Mouse (Mus musculus): ENCODE measurements around the gene Mrps34. TPM values are rescaled to one million over a fixed set of nuclear protein-coding genes. Genes with fewer than 3 reads are reported as not detected.

The Mrps34 gene
- polyA plus RNA-seq, 3 experiments from 2014 or later: 68.7 to 85.6 (median 71.2) TPM

GRCm38 (mm10) chr17:24881738-24882440 lies 13.0 kb upstream of the Mrps34 start:
- ATAC-seq: no peak

GRCm38 (mm10) chr17:24884391-24884790 lies 10.5 kb upstream of the Mrps34 start:
- no peak for ATAC-seq

DNA sequence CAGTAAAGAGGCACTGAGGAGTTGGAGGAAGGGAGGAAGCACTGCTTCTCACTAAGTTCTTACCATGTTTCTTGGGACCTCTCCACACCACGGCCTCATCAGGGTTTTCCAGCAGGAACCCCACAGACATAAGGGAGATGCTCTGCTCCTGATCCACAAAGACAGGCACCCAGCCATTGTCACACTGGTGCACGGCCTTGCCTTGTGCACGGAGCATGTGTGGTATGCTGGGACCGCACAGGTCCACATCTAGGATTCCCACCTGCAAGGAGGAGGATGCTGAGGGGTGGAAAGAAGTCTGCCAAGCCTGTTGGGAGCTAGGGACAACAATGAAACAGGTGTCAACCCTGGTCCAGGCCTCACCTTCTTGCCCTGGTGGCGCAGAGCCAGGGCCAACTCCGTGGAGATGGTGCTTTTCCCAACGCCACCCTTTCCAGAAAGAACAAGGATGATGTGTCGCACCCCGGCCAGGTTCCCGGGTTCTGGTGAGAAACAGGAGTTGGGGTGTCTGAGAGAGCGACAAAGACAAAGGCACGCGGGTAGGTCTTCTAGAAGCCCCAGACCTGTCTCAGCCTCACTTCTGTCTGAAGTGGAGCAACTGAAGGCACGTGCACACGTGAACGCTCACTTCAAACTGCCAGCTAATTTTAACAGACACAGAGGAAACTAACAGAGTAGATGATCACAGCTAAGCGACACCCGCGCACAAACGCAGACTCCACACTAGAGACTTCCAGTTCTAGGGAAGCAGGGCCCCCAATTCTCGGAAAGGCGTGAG lies 9.4 kb upstream of the Mrps34 start:
- no peak for ATAC-seq

DNA sequence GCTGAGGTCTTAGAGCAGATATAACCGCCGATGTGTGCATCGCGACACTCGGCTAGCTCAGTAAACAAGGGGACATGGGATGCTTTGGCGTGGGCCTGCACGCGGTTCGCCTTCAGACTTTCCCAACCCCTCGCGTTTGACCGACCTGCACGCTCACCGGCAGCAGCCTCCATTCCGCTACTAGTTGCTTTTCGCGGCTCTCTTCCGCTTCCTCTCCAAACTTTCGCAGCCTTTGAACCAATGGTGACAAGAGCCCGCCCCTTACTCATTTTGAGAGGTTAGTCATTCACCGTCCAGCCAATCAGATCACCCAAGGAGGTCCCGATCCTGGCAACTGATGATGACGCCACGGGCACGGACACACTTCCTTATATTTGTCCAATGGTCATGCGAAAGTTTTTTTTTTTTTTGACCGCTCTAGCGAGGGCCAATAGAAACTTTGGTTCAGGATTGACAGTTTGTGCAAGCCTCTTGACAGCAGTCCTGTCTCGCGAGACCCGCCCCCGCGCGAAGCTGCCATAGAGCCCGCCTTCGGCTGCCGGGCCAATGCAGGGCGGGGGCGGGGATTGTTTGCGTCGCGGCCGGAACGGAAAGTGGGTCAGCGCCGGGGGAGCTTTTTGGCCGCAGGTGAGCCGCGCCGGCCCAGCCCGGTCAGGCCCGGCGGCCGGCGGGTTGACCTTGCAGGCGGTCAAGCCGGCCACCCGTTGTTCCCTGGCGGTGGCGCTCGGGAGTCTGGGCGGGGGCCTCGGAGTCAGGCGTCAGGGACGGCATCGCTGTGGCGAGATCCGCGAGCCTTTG lies 8.6 kb upstream of the Mrps34 start, which contains the start of the genes Nubp2 and Spsb3:
Nubp2 (minus strand) TSS at position 216 of the 798 bp plus-strand sequence.
Spsb3 (plus strand) TSS at position 510 of the 798 bp plus-strand sequence.
- ATAC-seq: peak; percentile 95

DNA sequence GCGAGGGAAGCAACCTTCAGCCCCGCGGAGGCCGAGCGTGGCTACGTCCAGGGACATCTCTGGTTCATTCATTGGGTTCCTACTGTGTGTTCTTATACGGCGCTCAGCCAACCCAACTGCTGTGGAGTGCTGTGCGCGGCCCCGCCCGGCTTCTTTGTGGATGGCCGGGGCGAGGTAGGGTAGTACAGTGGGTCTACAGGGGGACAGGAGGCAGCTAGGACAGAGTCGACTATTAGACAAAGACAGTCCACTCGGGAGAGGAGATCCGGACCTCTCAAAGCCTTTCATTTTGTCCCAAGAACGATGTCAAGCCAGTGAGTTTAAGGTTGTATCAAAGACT lies 8.0 kb upstream of the Mrps34 start:
- peak; percentile 7 for ATAC-seq

DNA sequence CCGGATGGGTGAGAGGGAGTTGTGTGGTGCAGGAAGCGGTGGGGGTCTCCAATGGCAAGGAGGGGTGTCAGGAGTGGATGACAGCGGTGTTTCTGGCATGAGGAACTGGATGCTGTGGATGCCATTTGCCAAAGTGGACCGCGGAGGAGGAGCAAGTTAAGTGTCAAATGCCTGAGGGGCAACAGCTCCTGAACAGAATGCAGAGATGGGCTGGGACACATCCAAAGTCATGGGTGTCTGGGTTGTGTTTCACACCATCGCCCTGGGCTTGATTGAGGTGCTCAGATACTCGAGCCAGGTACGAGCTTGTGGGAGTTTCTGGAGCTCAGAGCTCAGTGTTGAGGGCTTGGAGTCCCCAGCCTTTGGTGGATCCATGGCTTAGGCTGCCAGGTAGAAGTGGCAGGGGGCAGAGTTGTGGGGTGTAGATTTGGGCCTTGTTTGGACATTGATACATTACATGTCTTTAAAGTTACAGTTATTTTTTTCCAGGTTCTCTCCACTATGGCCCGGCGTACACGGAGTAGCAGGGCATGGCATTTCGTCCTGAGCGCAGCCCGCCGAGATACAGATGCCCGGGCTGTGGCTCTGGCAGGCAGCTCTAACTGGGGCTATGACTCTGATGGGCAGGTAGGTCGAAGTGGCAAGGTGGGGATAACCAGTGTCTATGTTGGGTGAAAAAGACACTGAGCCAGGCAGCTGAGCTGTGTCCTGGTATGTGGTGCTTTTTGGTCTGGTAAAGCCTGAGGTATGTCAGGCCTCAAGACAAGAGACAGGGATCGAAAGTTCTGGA lies 7.4 kb upstream of the Mrps34 start:
- ATAC-seq: peak; percentile 25

GRCm38 (mm10) chr17:24888862-24889261 lies 6.1 kb upstream of the Mrps34 start:
- no peak for ATAC-seq

DNA sequence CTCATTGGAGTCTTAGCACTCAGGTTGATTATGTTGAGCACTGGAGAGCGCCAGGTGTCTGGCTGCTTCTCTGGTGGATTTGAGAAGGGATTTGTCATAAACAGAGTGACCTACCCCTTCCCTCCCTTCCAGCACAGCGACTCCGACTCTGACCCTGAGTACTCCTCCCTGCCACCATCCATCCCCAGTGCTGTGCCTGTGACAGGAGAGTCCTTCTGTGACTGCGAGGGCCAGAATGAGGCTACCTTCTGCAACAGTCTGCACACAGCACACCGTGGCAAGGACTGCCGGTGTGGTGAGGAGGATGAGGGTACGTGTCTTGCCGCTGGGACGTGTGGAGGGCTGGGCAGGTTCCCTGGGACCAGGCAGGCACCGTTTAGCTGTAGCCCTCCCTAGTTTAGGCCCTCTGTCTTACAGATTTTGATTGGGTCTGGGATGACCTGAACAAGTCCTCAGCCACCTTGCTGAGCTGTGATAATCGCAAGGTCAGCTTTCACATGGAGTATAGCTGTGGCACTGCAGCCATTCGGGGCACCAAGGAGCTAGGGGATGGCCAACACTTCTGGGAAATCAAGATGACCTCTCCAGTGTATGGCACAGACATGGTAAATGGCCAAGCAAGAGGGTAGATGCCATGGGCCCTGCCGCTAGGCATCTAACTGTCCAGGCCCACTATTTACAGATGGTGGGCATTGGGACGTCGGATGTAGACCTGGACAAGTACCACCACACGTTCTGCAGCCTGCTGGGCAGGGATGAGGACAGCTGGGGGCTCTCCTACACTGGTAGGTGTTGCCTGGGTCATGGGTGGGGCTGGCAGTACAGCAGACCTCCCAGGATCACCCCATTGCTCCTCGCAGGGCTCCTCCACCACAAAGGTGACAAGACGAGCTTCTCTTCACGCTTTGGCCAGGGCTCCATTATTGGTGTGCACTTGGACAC lies 4.5 kb upstream of the Mrps34 start:
- ATAC-seq: no peak

DNA sequence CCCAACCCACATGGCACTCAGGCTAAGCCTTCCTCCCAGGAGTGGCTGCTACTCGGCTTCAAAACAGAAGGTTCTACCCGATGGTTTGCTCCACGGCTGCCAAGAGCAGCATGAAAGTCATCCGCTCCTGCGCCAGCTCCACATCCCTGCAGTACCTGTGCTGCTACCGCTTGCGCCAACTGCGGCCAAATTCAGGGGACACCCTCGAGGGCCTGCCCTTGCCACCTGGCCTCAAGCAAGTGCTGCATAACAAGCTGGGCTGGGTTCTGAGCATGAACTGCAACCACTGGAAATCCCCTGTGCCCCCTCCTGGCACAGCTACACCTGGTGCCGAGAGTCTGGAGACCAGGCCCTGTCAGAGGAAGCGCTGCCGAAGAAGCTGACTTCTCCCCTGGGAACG lies 3.6 kb upstream of the Mrps34 start:
- no peak for ATAC-seq

DNA sequence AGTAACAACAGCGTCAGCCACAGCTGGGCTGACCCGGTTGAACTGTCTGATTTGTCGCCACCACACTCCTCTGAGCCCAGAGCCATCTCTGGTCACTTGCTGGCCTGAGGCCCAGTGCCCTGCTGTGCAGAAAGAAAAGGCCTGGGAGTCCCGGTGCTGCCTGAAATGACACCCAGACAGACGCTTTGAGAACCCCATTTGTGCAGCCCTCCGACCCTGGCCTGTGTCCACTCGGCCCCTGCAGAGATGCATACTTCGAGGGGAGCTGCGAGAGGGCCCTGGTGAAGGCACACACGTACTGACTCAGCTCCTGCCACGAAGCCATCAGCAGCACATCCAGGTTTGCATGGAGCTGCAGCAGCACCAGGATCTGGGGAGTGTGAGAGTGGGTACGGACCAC lies 2.1 kb upstream of the Mrps34 start:
- no peak for ATAC-seq

GRCm38 (mm10) chr17:24893276-24893675 lies 1.6 kb upstream of the Mrps34 start:
- no peak for ATAC-seq

- no peak for ATAC-seq
Measured at GRCm38 (mm10) chr17:24894061-24894994, 588 bp upstream of the Mrps34 start.

DNA sequence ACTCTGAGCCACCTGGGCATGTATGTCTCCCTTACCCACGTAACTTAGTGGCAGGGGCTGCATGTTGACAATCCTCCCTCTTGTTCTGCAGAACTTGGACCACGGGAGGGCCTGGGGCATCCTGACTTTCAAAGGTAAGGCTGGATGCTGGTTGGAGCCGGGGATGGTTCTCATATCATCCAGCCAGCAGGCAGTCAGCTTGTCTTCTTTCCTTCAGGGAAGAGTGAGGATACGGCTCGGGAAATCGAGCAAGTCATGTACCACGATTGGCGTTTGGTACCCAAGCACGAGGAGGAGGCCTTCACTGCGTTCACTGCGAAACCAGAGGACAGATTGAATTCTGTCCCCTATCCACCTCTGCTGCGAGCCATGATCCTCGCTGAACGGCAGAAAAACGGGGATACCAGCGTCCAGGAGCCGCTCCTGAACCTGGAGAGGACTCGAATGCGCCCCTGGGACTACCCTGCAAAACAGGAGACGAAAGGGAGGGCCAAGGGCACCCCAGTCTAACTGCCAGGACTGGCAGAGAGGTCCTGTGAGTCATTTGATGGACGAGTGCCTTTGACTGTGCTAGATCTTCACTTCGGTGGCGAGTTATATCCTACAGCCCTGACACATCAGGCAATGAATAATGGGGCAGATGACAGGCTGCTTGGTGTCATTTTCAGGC lies 790 bp downstream of the Mrps34 start:
- ATAC-seq: no peak

DNA sequence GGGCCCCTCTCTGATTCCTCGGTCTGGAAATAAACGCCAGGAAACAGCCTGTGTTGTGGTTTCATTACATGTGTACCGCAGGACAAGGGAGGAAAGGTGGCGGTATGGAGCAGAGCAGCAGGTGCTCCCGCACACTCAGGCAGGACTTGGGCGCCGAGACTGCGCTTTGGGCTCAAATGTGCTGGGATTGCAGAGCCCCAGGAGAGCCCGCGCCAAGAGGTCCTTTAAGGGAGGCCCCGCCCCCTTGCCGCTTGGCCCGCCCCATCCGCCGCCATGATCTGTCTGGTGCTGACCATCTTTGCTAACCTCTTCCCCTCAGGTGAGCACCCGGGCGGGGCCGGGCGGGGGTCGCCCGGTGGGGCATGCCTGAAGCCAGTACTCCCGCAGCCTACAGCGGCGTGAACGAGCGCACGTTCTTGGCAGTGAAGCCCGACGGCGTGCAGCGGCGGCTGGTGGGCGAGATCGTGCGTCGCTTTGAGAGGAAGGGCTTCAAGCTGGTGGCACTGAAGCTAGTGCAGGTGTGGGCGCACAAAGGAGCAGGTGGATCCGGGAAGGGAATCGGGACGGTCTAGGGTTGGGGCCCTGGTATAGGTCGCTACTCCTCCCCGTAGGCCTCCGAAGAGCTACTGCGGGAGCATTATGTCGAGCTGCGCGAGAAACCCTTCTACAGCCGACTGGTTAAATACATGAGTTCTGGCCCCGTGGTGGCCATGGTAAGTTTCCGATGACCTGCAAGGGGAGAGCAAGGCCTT lies 1.5 kb downstream of the Mrps34 start, which contains the start of gene Nme3:
Nme3 (plus strand) TSS at position 260 of the 752 bp plus-strand sequence.
- peak; percentile 35 for ATAC-seq

DNA sequence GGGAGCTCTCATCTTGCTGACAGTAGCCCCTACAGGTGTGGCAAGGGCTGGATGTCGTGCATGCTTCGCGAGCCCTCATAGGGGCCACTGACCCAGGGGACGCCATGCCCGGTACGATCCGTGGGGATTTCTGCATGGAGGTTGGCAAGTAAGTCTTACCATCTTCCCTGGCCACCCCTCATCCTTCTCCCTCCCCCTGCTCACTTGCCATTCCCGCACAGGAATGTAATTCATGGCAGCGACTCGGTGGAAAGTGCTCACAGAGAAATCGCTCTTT lies 2.0 kb downstream of the Mrps34 start:
- ATAC-seq: no peak

GRCm38 (mm10) chr17:24897600-24897999 lies 2.7 kb downstream of the Mrps34 start:
- ATAC-seq: no peak

DNA sequence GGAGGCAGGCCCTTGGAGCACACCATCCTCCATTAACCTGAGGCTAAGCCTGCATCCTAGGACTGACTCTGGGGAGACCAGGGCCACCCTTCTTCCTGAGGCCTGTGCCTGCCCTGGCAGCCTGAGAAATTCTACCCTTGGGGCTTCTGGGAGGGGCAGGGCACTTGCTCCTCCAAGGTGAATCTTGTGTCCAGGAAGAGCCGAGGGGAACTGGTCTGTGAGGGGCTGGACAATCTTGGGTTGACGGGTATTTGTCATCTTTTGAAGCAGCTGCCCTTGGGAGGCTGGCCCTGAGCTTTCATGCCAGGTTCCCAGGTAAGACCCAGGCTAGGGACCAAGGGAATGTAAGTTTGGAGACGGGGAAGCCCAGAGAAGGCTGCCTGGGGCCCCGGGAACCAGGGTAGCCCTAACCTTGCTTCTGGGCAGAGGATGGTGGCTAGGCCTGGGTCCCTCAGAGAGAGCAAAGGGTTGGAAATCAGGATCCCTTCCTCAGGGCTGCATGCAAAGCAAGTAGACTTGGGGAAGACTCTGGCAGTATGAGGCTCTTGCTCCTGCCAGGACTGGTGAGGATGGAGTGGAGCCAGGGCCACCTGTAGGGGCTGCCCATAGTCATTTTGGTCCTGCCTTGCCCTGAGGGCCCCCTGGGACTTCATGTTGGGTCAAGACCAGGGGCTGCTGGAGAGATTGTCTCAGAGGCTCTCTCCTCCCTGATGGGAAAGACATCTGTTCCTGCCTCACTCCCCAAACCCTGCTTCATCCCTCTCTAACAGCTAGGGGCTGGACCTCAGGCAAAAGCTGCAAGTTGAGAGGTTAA lies 3.3 kb downstream of the Mrps34 start:
- no peak for ATAC-seq

DNA sequence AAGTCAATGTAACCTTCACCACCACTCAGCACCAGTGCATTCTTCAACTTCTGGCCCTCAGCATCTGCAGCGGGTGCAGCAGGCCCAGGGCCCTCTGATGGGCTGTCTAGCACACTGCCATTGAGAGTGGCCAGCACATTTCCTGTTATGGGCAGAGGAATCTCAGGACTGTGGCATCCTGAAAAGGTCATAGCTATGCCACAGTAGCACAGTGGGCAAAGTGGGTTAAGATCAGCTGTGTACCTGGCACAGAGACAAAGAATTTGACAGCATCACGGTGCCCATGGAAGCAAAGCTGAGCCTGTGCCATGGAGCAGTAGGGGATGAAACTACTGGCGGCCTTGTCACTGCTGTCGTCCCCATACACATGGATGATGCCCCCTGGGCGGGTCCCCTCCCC lies 4.2 kb downstream of the Mrps34 start:
- no peak for ATAC-seq
